Mouse (Mus musculus) ES-Bruce4 (cell line): ENCODE data around the gene Wtap.

Experiments used
- CTCF ChIP-seq: IDR thresholded peaks from one replicate; pipeline ENCODE4 v1.8.1; 2011; ENCODE audit warnings: low read depth, low read length
- EP300 ChIP-seq: IDR thresholded peaks from 2 replicates; pipeline ENCODE4 v1.6.1; 2011; ENCODE audit warnings: low read depth, low read length; ENCODE audit not compliant: insufficient read depth
- POLR2A ChIP-seq: IDR thresholded peaks from one replicate; pipeline ENCODE4 v1.8.1; 2011; ENCODE audit warnings: low read length; ENCODE audit not compliant: insufficient read depth

DNA sequence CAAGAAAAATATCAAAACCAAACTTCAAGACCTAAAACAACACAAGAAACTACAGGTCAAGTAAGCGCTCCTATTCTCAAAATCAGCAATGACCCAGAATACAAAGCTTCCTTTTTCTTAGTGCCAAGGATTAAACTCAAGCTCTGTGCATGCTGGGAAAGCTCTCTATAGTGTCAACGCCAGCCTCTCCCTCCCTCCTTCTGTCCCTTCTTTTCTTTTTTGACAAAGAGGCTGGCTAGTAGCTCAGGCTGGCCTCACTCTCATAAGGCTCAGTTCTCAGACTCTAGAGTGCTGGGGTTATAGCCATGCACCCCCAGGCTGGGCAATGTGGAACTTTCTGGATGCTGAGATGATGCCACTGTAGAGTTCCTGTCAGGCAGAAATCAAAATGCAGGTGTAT lies 55.9 kb downstream of the Wtap start:
- TF ChIP-seq CTCF (no peak), EP300 (no peak), POLR2A (no peak)
